Mouse (Mus musculus): ENCODE results near the gene Myo16.
A peak's percentile ranks its signal among the peaks of the same experiment; 100 is the strongest.

Gene Myo16

GRCm38 (mm10) chr8:10307770-10308476 lies 154.2 kb downstream of the Myo16 start:
- no peak for DNase-seq

GRCm38 (mm10) chr8:10310470-10310869 lies 156.8 kb downstream of the Myo16 start:
- no peak for DNase-seq

GRCm38 (mm10) chr8:10312316-10312715 lies 158.6 kb downstream of the Myo16 start:
- no peak for DNase-seq

- DNase-seq, result no peak
These were observed 162.5 kb downstream of the Myo16 start for GRCm38 (mm10) chr8:10316201-10316600.

GRCm38 (mm10) chr8:10318103-10318502 lies 164.4 kb downstream of the Myo16 start:
- DNase-seq, result no peak

- no peak for DNase-seq
These were observed 196.7 kb downstream of the Myo16 start for GRCm38 (mm10) chr8:10350451-10350850.

- no peak for DNase-seq
These were observed 205.0 kb downstream of the Myo16 start for GRCm38 (mm10) chr8:10358711-10359110.

- no peak for DNase-seq
These were observed 209.2 kb downstream of the Myo16 start for GRCm38 (mm10) chr8:10362949-10363348.

- DNase-seq, result no peak
These were observed 210.1 kb downstream of the Myo16 start for GRCm38 (mm10) chr8:10363654-10364406.

GRCm38 (mm10) chr8:10366141-10366540 lies 212.4 kb downstream of the Myo16 start:
- no peak for DNase-seq

- DNase-seq, result no peak
These were observed 218.9 kb downstream of the Myo16 start for GRCm38 (mm10) chr8:10372571-10372970.

- no peak for DNase-seq
These were observed 233.4 kb downstream of the Myo16 start for GRCm38 (mm10) chr8:10387143-10387542.

GRCm38 (mm10) chr8:10391096-10391683 lies 237.5 kb downstream of the Myo16 start:
- no peak for DNase-seq

- no peak for DNase-seq
These were observed 238.2 kb downstream of the Myo16 start for GRCm38 (mm10) chr8:10391913-10392312.

GRCm38 (mm10) chr8:10394506-10394905 lies 240.8 kb downstream of the Myo16 start:
- DNase-seq, result no peak

- DNase-seq, result no peak
These were observed 241.4 kb downstream of the Myo16 start for GRCm38 (mm10) chr8:10395146-10395545.

GRCm38 (mm10) chr8:10402606-10403005 lies 248.9 kb downstream of the Myo16 start:
- DNase-seq, result peak; percentile 36 to 44

GRCm38 (mm10) chr8:10405469-10405868 lies 251.8 kb downstream of the Myo16 start:
- peak; percentile 34 to 46 for DNase-seq

GRCm38 (mm10) chr8:10409043-10409442 lies 255.3 kb downstream of the Myo16 start:
- no peak for DNase-seq

GRCm38 (mm10) chr8:10411511-10411910 lies 257.8 kb downstream of the Myo16 start:
- no peak for DNase-seq

GRCm38 (mm10) chr8:10413881-10414280 lies 260.2 kb downstream of the Myo16 start:
- no peak for DNase-seq

GRCm38 (mm10) chr8:10414684-10415212 lies 261.0 kb downstream of the Myo16 start:
- DNase-seq, result peak; percentile 60 to 62

- DNase-seq, result no peak
These were observed 261.6 kb downstream of the Myo16 start for GRCm38 (mm10) chr8:10415288-10415687.

- no peak for DNase-seq
These were observed 262.2 kb downstream of the Myo16 start for GRCm38 (mm10) chr8:10415885-10416284.

Measured in B cell, adult 2 months (primary cell).